Mouse (Mus musculus) cerebellum, postnatal 36 days (tissue): ENCODE measurements around the gene Dvl1.
A peak's percentile ranks its signal among the peaks of the same experiment; 100 is the strongest.

Experiments used
- DNase-seq, 2 experiments: peaks; one replicate each; pipeline ENCODE4 v3.0.0; 2021 to 2022; ENCODE audit warnings: mixed read lengths in 2 of 2

The Dvl1 gene

DNA sequence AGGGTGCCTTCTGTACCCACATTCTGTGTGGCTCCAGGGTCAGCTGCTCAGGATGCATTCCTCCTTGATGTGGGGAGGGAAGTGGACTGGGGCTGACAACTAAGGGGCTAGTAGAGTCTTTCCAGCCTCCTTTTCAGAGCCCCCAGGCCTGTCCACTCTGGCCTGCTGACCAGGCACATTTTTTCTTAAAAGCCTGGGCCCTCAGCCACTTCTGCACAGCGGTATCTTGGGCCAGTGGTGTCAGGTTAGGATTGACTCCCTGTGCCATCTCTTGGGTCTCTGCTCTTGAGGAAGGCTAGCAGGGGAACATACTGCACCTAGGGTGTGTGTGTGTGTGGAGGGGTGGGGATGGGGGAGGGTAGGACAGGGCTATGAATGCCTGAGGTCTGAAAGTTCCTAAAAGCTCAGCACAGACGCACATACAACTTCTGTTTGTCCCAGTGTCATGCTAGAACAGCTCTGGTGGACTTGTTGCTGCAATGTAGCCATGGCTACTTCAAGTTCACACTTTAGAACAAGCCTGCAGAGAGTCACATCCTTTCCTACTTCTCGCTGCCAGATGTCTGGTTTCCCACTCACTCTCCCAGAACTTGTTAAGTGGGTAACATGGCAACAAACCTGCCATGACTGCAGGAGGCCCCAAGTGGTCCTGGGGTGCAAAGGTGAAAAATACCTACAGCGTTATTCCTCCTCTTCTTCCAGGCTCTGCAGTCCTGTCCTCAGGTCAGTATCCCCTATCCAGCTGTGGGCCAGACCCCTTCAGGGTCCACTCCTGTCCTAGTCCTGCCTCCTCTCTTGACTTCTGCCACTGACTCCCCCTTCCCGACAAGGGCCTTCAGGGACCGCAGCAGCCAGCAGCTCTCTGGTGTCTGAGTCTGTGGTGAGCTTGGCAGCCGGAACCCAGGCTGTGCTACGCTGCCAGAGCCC lies 6.9 kb upstream of the Dvl1 start:
- no peak for DNase-seq

- peak in 1 of 2 experiments; percentile 9 for DNase-seq
Measured at GRCm38 (mm10) chr4:155841003-155841454, 6.2 kb upstream of the Dvl1 start.

GRCm38 (mm10) chr4:155841651-155842270 lies 5.4 kb upstream of the Dvl1 start:
- peak in 1 of 2 experiments; percentile 36 for DNase-seq

DNA sequence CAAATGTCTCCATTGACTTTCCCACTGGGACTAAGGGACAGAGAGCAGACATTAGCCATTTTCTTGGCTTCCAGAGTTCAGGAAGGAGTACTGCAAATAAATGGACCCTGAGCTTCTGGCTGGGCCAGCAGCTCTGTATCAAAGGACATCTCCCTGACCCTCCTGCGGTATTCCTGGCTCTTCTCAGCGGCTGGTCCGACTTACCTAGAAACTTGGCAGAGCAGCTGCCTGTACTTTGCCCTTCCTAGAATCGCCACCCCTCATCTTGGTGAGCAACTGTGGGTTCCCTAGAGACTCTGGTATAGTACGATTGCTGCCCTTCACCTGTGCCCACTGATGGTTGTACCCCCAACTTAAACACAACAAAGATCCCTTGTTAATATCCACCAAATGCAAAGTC lies 4.0 kb upstream of the Dvl1 start:
- DNase-seq: no peak

- peak; percentile 46 to 47 for DNase-seq
Measured at GRCm38 (mm10) chr4:155847591-155848352, 570 bp downstream of the Dvl1 start.

DNA sequence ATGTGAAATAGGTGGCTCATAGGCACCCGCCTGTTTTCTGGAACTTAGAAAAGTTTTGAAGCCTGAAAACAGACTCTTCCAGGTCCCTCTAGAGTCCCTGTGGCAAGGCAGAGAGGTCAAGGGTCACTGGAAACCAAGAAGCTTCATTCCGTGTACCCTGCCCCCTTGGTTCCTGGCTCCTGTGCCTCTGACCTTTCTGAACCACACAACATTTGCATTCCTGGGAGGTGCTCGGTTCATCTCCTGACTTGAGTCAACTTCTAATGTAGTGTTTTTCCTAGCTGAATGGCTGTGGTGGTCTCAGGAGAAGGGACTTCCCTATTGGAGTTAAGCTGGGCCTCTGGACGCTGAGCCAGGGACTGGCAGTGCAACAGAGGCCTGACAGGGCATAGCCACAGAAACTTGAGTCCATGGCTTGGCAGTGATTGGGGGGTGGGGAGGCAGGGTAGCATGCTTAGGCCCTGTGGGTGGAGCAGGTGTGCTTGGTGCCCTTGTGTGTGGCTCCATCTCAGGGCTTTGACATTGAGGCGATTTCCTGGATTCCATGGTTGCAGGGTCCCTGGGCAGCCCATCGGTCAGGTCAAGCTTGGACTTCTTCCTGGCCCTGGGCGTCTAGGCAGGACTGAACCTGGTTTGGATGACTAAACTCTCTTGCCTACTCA lies 1.4 kb downstream of the Dvl1 start:
- DNase-seq: no peak

- DNase-seq: no peak
Measured at GRCm38 (mm10) chr4:155849391-155849790, 2.2 kb downstream of the Dvl1 start.

DNA sequence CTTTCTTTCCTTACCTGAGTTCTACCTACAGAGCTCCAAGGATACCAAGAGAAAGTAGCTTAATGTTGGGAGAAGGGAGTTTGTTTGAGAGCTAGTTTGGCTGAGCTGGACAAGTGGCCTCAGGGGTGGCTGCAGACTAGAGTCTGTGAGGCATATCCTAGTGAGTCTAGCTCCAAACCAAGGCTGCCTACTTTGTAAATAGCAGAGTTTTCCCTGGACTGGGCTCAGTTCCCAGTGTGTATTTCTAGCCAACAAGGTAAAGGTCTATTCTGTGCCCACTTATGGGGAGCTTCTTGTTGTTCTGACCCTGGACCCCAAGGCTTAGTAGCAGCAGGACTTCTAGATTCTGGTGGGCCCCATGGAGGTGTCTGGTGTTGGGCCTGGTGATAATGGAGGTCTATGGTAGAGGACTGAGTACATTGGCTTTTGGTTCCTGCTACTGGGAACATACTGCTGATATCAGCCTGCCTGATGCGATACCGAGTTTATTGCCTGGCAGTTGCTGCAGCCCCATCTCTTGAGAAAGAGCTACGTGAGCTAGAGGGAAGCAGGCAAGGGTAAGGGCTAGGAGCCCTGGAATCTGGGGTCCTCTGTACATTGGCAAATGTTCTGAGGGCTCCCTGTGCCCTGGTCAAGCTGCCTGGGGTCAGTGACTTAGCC lies 2.7 kb downstream of the Dvl1 start:
- DNase-seq: no peak

GRCm38 (mm10) chr4:155851368-155851767 lies 4.2 kb downstream of the Dvl1 start:
- no peak for DNase-seq

- DNase-seq: peak; percentile 54 to 64
Measured at GRCm38 (mm10) chr4:155851951-155852411, 4.8 kb downstream of the Dvl1 start.

GRCm38 (mm10) chr4:155853421-155853820 lies 6.2 kb downstream of the Dvl1 start:
- DNase-seq: no peak

- DNase-seq: no peak
Measured at GRCm38 (mm10) chr4:155854991-155855390, 7.8 kb downstream of the Dvl1 start.

GRCm38 (mm10) chr4:155856071-155856470 lies 8.9 kb downstream of the Dvl1 start:
- peak in 1 of 2 experiments; percentile 40 for DNase-seq

GRCm38 (mm10) chr4:155856881-155857280 lies 9.7 kb downstream of the Dvl1 start:
- DNase-seq: no peak

- no peak for DNase-seq
Measured at GRCm38 (mm10) chr4:155859318-155859717, 12.1 kb downstream of the Dvl1 start.

- no peak for DNase-seq
Measured at GRCm38 (mm10) chr4:155861787-155862186, 14.6 kb downstream of the Dvl1 start.

- no peak for DNase-seq
Measured at GRCm38 (mm10) chr4:155863001-155863400, 15.8 kb downstream of the Dvl1 start, which contains the start of gene Tas1r3. Tas1r3 (minus strand) TSS chr4:155863362.

GRCm38 (mm10) chr4:155868614-155869298 lies 21.6 kb downstream of the Dvl1 start:
- peak in 1 of 2 experiments; percentile 38 for DNase-seq

- peak; percentile 95 to 96 for DNase-seq
Measured at GRCm38 (mm10) chr4:155869317-155870033, 22.3 kb downstream of the Dvl1 start, which contains the start of the genes Cptp and Ints11. Cptp (minus strand) TSS chr4:155869440. Ints11 (plus strand) TSS chr4:155869546.

- DNase-seq: no peak
Measured at GRCm38 (mm10) chr4:155871404-155871803, 24.2 kb downstream of the Dvl1 start.
